Mouse (Mus musculus) myocyte (in vitro differentiated cells): ENCODE data around the gene Gucy2g.

Experiments
- MAX ChIP-seq: IDR thresholded peaks from one replicate; pipeline ENCODE4 v1.6.1; 2011; ENCODE audit warnings: low read depth, mild to moderate bottlenecking, control low read depth
- TCF12 ChIP-seq: IDR thresholded peaks from one replicate; pipeline ENCODE4 v1.6.1; 2011; ENCODE audit warnings: mild to moderate bottlenecking, control low read depth; ENCODE audit not compliant: poor library complexity, insufficient read depth, severe bottlenecking

- TF ChIP-seq MAX = no peak
- no peak for TF ChIP-seq TCF12
Observed at GRCm38 (mm10) chr19:55219359-55219758, 21.7 kb downstream of the Gucy2g start.
